Mouse (Mus musculus): ENCODE measurements around the gene Ifrd2. TPM values are rescaled to one million over a fixed set of nuclear protein-coding genes. Genes with fewer than 3 reads are reported as not detected.

Ifrd2 gene
- polyA plus RNA-seq, 1 experiment from 2014 or later = 61.4 TPM

DNA sequence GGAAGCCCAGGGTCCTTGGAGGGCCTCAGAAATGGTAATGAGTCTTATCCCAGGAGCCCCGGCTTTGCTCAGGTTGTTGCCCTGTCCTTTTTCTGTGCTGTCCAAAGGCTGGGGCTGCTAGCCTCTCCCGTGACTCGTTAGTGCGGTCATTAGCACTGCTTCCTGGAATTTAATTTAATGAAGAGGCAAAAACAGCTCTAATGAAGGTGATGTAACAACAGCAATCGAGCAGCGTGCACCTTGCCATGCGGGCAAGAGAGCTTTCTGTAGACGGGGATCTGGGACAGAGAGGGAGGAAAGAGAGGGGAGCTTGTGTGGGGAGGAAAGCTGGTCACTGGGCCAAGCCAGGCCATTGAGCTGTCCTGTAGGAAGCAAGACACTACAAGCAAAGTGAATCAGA, 54.2 kb downstream of the Ifrd2 start:
- no peaks in the 10 kb centered on the region for H3K27me3 ChIP-seq (ENCODE audit: control insufficient read depth, insufficient read depth, low read length)
- no peak overlapping the region for H3K4me3 ChIP-seq (ENCODE audit: low read length)
- no peaks in the 10 kb centered on the region for H3K9me3 ChIP-seq (ENCODE audit: control insufficient read depth, low read length)
- ATAC-seq (ENCODE audit: low FRiP score, low TSS enrichment) = no peak
- H3K4me1 ChIP-seq (ENCODE audit: control insufficient read depth, insufficient read depth, low read length) = peaks cover 13% of the 10 kb centered on the region
- H3K36me3 ChIP-seq (ENCODE audit: control insufficient read depth, insufficient read depth, low read length) = no peaks in the 10 kb centered on the region
- WGBS = 36% methylated on average over 8 of the region's 8 CpGs
- H3K4me2 ChIP-seq (replicated peaks; ENCODE audit: low read depth, low read length) = no peak overlapping the region
- H3K27ac ChIP-seq (ENCODE audit: low read depth, low read length) = no peak overlapping the region
- H3K9ac ChIP-seq (ENCODE audit: low read depth, low read length) = no peak overlapping the region

Other genes starting within 250 kb of the Ifrd2 start
- gene Hemk1, start 249.3 kb upstream of the Ifrd2 start, polyA plus RNA-seq (2014; fragmentation: Nextera tagmentation; extraction: Ambion mirVana) = 9.7 and 11.3 TPM in 2 replicates
- 0.31 and 0.43 TPM in 2 replicates for gene 6430571L13Rik, start 247.0 kb upstream of the Ifrd2 start, polyA plus RNA-seq (2014; fragmentation: Nextera tagmentation; extraction: Ambion mirVana)
- 0.77 and 0.87 TPM in 2 replicates for gene Cacna2d2, start 188.0 kb upstream of the Ifrd2 start, polyA plus RNA-seq (2014; fragmentation: Nextera tagmentation; extraction: Ambion mirVana)
- 45.0 and 49.9 TPM in 2 replicates for gene Tmem115, start 53.7 kb upstream of the Ifrd2 start, polyA plus RNA-seq (2014; fragmentation: Nextera tagmentation; extraction: Ambion mirVana)
- gene Cyb561d2, start 45.4 kb upstream of the Ifrd2 start, polyA plus RNA-seq (2014; fragmentation: Nextera tagmentation; extraction: Ambion mirVana) = 28.7 and 32.3 TPM in 2 replicates
- 41.0 and 48.6 TPM in 2 replicates for gene Nprl2, start 45.4 kb upstream of the Ifrd2 start, polyA plus RNA-seq (2014; fragmentation: Nextera tagmentation; extraction: Ambion mirVana)
- gene Zmynd10, start 40.3 kb upstream of the Ifrd2 start, polyA plus RNA-seq (2014; fragmentation: Nextera tagmentation; extraction: Ambion mirVana) = 0.76 and 1.7 TPM in 2 replicates
- gene Rassf1, start 36.1 kb upstream of the Ifrd2 start, polyA plus RNA-seq (2014; fragmentation: Nextera tagmentation; extraction: Ambion mirVana) = 53.2 and 60.1 TPM in 2 replicates
- 39.0 and 45.9 TPM in 2 replicates for gene Tusc2, start 24.4 kb upstream of the Ifrd2 start, polyA plus RNA-seq (2014; fragmentation: Nextera tagmentation; extraction: Ambion mirVana)
- gene Hyal2, start 19.7 kb upstream of the Ifrd2 start, polyA plus RNA-seq (2014; fragmentation: Nextera tagmentation; extraction: Ambion mirVana) = 135 and 136 TPM in 2 replicates
- 6.8 and 7.3 TPM in 2 replicates for gene Hyal1, start 10.7 kb upstream of the Ifrd2 start, polyA plus RNA-seq (2014; fragmentation: Nextera tagmentation; extraction: Ambion mirVana)
- 16.0 and 18.4 TPM in 2 replicates for gene Naa80, start 8.8 kb upstream of the Ifrd2 start, polyA plus RNA-seq (2014; fragmentation: Nextera tagmentation; extraction: Ambion mirVana)
- gene Hyal3, start 6.8 kb upstream of the Ifrd2 start, polyA plus RNA-seq (2014; fragmentation: Nextera tagmentation; extraction: Ambion mirVana) = 0.84 and 1.5 TPM in 2 replicates
- 6.4 and 9.5 TPM in 2 replicates for gene Sema3b, start 21.6 kb downstream of the Ifrd2 start, polyA plus RNA-seq (2014; fragmentation: Nextera tagmentation; extraction: Ambion mirVana)
- 386 and 445 TPM in 2 replicates for gene Gnai2, start 47.7 kb downstream of the Ifrd2 start, polyA plus RNA-seq (2014; fragmentation: Nextera tagmentation; extraction: Ambion mirVana)
- gene Slc38a3, start 81.9 kb downstream of the Ifrd2 start, polyA plus RNA-seq (2014; fragmentation: Nextera tagmentation; extraction: Ambion mirVana) = 4.8 and 6.5 TPM in 2 replicates
- gene Gnat1, start 92.1 kb downstream of the Ifrd2 start, polyA plus RNA-seq (2014; fragmentation: Nextera tagmentation; extraction: Ambion mirVana) = 4.7 and 5.3 TPM in 2 replicates
- 32.4 and 38.4 TPM in 2 replicates for gene Sema3f, start 122.8 kb downstream of the Ifrd2 start, polyA plus RNA-seq (2014; fragmentation: Nextera tagmentation; extraction: Ambion mirVana)
- 128 and 193 TPM in 2 replicates for gene Rbm5, start 183.4 kb downstream of the Ifrd2 start, polyA plus RNA-seq (2014; fragmentation: Nextera tagmentation; extraction: Ambion mirVana)